Mouse (Mus musculus): Measurements from ENCODE around the gene Ddx1. TPM values are rescaled to one million over a fixed set of nuclear protein-coding genes. Genes with fewer than 3 reads are reported as not detected.
A peak's percentile ranks its signal among the peaks of the same experiment; 100 is the strongest.
"Not testable (repeated sequence)": the region's sequence is repeated elsewhere in the genome, so short reads cannot be mapped to it uniquely, and the experiment has no call there.

Ddx1 gene
- total RNA-seq, 2 experiments from 2014 or later = 82.5 to 90.3 TPM

- intact Hi-C loops (cut with DNase I) = loop anchor here (2.0 kb wide), 1 partner anchor 24 kb away; no protein-coding TSS in a partner anchor
- no peak for DNase-seq
Observed at GRCm38 (mm10) chr12:13207099-13207498, 41.9 kb downstream of the Ddx1 start.

- intact Hi-C loops (cut with DNase I) = loop anchor here (2.0 kb wide), 1 partner anchor 23 kb away; no protein-coding TSS in a partner anchor
- no peak for DNase-seq
Observed at GRCm38 (mm10) chr12:13205733-13206132, 43.3 kb downstream of the Ddx1 start.

- intact Hi-C loops (cut with DNase I) = no loop called here
- DNase-seq = no peak
Observed at GRCm38 (mm10) chr12:13202322-13202721, 46.7 kb downstream of the Ddx1 start.

GRCm38 (mm10) chr12:13200576-13200975 is 48.4 kb downstream of the Ddx1 start:
- DNase-seq = no peak
- intact Hi-C loops (cut with DNase I) = no loop called here

- no peak for DNase-seq
Observed at GRCm38 (mm10) chr12:13199338-13200301, 49.4 kb downstream of the Ddx1 start.

GRCm38 (mm10) chr12:13198157-13198556 is 50.9 kb downstream of the Ddx1 start:
- DNase-seq = no peak
- intact Hi-C loops (cut with DNase I) = no loop called here

More at GRCm38 (mm10) chr12:13199338-13200301, 49.4 kb downstream of the Ddx1 start:
- intact Hi-C loops (cut with DNase I) = no loop called here

GRCm38 (mm10) chr12:13196146-13196545 is 52.9 kb downstream of the Ddx1 start:
- DNase-seq = no peak
- intact Hi-C loops (cut with DNase I) = no loop called here

GRCm38 (mm10) chr12:13195506-13195905 is 53.5 kb downstream of the Ddx1 start:
- DNase-seq = no peak
- intact Hi-C loops (cut with DNase I) = no loop called here

- no peak for DNase-seq
- intact Hi-C loops (cut with DNase I) = no loop called here
Observed at GRCm38 (mm10) chr12:13188059-13188700, 60.8 kb downstream of the Ddx1 start.

- no peak for DNase-seq
- intact Hi-C loops (cut with DNase I) = no loop called here
Observed at GRCm38 (mm10) chr12:13186209-13186608, 62.8 kb downstream of the Ddx1 start.

GRCm38 (mm10) chr12:13184873-13185361 is 64.1 kb downstream of the Ddx1 start:
- intact Hi-C loops (cut with DNase I) = loop anchor here (5.0 kb wide), 1 partner anchor 68 kb away; no protein-coding TSS in a partner anchor
- no peak for DNase-seq

- intact Hi-C loops (cut with DNase I) = loop anchor here (5.0 kb wide), 1 partner anchor 67 kb away; no protein-coding TSS in a partner anchor
- not testable (repeated sequence) for DNase-seq
Observed at GRCm38 (mm10) chr12:13184136-13184535, 64.9 kb downstream of the Ddx1 start.

- intact Hi-C loops (cut with DNase I) = loop anchor here (2.0 to 5.0 kb wide), 3 partner anchors 25 to 65 kb away; no protein-coding TSS in a partner anchor
- no peak for DNase-seq
Observed at GRCm38 (mm10) chr12:13182220-13182619, 66.8 kb downstream of the Ddx1 start.

GRCm38 (mm10) chr12:13181721-13182120 is 67.3 kb downstream of the Ddx1 start:
- intact Hi-C loops (cut with DNase I) = loop anchor here (2.0 to 5.0 kb wide), 3 partner anchors 25 to 64 kb away; no protein-coding TSS in a partner anchor
- DNase-seq = no peak

GRCm38 (mm10) chr12:13180715-13181335 is 68.2 kb downstream of the Ddx1 start:
- intact Hi-C loops (cut with DNase I) = loop anchor here (5.0 kb wide), 1 partner anchor 64 kb away; no protein-coding TSS in a partner anchor
- no peak for DNase-seq

- DNase-seq = no peak
- intact Hi-C loops (cut with DNase I) = loop anchor here (5.0 kb wide), 1 partner anchor 63 kb away; no protein-coding TSS in a partner anchor
Observed at GRCm38 (mm10) chr12:13180332-13180714, 68.7 kb downstream of the Ddx1 start.

- intact Hi-C loops (cut with DNase I) = loop anchor here (2.0 kb wide), 1 partner anchor 27 kb away; no protein-coding TSS in a partner anchor
Observed at GRCm38 (mm10) chr12:13177606-13178005, 71.4 kb downstream of the Ddx1 start.

GRCm38 (mm10) chr12:13176927-13177326 is 72.1 kb downstream of the Ddx1 start:
- intact Hi-C loops (cut with DNase I) = loop anchor here (2.0 kb wide), 1 partner anchor 26 kb away; no protein-coding TSS in a partner anchor
- no peak for DNase-seq

More at GRCm38 (mm10) chr12:13177606-13178005, 71.4 kb downstream of the Ddx1 start:
- DNase-seq = peak; percentile 18 to 20

- intact Hi-C loops (cut with DNase I) = loop anchor here (2.0 kb wide), 1 partner anchor 25 kb away; no protein-coding TSS in a partner anchor
- DNase-seq = no peak
Observed at GRCm38 (mm10) chr12:13176136-13176535, 72.9 kb downstream of the Ddx1 start.

- DNase-seq = no peak
- intact Hi-C loops (cut with DNase I) = no loop called here
Observed at GRCm38 (mm10) chr12:13174022-13174421, 75.0 kb downstream of the Ddx1 start.

Measured in heart, postnatal 36 days (tissue).